25 mouse cellular contexts compared by ENCODE assay signal in the genomic region with DNA sequence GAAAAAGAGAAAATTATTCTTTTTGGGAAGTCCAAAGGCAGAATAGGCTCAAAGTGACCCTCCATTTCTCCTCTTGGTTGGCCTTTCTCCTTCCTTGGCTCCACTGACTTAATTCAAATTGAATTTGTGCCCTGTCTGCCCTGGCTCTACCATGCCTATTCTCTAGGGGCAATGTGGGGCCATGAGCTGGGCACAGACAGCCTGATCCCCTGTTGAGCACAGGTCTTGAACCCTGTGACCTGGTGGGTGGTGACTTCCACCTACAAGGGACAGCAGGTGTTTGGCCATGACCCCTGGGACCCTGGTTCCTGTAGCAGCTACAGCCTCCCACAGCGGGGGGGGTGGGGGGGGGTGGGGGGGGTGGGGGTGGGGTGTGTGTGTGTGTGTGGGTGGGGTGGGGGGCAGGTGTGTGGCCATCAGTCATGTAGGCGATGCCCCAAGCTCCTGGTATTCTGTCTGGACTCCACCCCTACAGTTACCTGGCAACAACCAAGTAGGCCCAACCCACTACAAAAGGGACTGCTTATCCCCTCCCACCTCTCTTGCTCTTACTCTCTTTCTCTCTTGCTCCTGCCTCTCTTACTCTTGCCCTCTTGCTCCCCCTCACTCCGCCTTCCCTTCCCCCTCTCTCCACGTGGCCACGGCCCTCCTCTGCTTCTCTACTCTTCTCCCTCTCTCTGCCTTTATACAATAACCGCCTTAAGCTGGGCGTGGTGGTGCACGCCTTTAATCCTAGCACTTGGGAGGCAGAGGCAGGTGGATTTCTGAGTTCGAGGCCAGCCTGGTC. TPM values are rescaled to one million over a fixed set of nuclear protein-coding genes. Genes with fewer than 3 reads are reported as not detected.
DNase-seq lines count a peak whose midpoint lies in the region.
"Had no signal": no experiment of that assay in that cellular context is flagged by ENCODE, and none has a peak within 500 bp of the region (broad histone marks: within the 10 kb centered on the region; RNA-seq: fewer than 3 reads in every experiment).

No protein-coding gene starts in this region.

- H3K4me3 ChIP-seq in heart, embryonic 10.5 days = no peak overlapping the region
- H3K4me3 ChIP-seq in brown adipose tissue, adult 24 weeks (ENCODE audit: insufficient read depth, low read depth, low read length) = no peak overlapping the region
- H3K4me3 ChIP-seq: erythroblast, embryonic 14.5 days; gastrocnemius, adult 2 months; hindbrain, embryonic 12.5 days; intestine, embryonic 15.5 days; limb, embryonic 13.5 days; liver, embryonic 15.5 days; lung, embryonic 15.5 days; midbrain, embryonic 10.5 days; neural tube, embryonic 13.5 days had no signal

- H3K4me1 ChIP-seq in heart, embryonic 10.5 days = peaks cover 21% of the 10 kb centered on the region
- peaks cover 17% of the 10 kb centered on the region for H3K4me1 ChIP-seq in brown adipose tissue, adult 24 weeks (ENCODE audit: control insufficient read depth, insufficient read depth, insufficient read length, low read length)

- H3K27ac ChIP-seq in heart, embryonic 10.5 days = no peak overlapping the region
- peak overlapping the region; percentile 69 for H3K27ac ChIP-seq in brown adipose tissue, adult 24 weeks (replicated peaks; ENCODE audit: low read depth, low read length)
- H3K27ac ChIP-seq: hindbrain, postnatal 0 days; limb, embryonic 13.5 days; liver, embryonic 15.5 days; lung, embryonic 15.5 days; midbrain, embryonic 10.5 days; neural tube, embryonic 13.5 days had no signal

- WGBS in heart, embryonic 10.5 days = 86% methylated on average over 9 of the region's 9 CpGs

- no peaks in the 10 kb centered on the region for H3K27me3 ChIP-seq in heart, embryonic 10.5 days (ENCODE audit: insufficient read depth, poor library complexity, severe bottlenecking)
- H3K27me3 ChIP-seq: hindbrain, embryonic 12.5 days; intestine, embryonic 15.5 days; limb, embryonic 13.5 days; liver, embryonic 15.5 days; lung, embryonic 15.5 days; neural tube, embryonic 13.5 days; Patski had no signal

- intact Hi-C loops in heart, postnatal 10 days (cut with DNase I) = no loop called here

- 0 out of 2 replicates have a peak, but pooled peaks cover 8% of the 10 kb centered on the region for H3K36me3 ChIP-seq in heart, embryonic 10.5 days
- H3K36me3 ChIP-seq: hindbrain, embryonic 12.5 days; intestine, embryonic 15.5 days; limb, embryonic 13.5 days; liver, embryonic 15.5 days; lung, embryonic 15.5 days; neural tube, embryonic 13.5 days had no signal

- DNase-seq in heart, embryonic 10.5 days (ENCODE audit: low spot score) = peak; percentile 69
- no peak for DNase-seq in heart, postnatal 10 days
- DNase-seq in A20 (ENCODE audit: low read depth, low spot score) = peak; percentile 9
- DNase-seq in ES-CJ7 (ENCODE audit: low read depth, low spot score) = peak; percentile 92
- DNase-seq in layer of hippocampus, postnatal 25 days (ENCODE audit: extremely low spot score in 1 of 2, low spot score in 1 of 2) = no peak
- DNase-seq in kidney, postnatal 10 days = no peak
- DNase-seq: adrenal gland, postnatal 25 days; B cell, adult 2 months; gastrocnemius, adult 2 months; gastrocnemius, postnatal 36 days; heart, postnatal 36 days; kidney, adult 2 months; kidney, postnatal 4 days; right cerebral cortex, postnatal 4 days had no signal

- H3K9me3 ChIP-seq in heart, embryonic 10.5 days = no peaks in the 10 kb centered on the region
- H3K9me3 ChIP-seq: hindbrain, embryonic 12.5 days; intestine, embryonic 15.5 days; limb, embryonic 13.5 days; liver, embryonic 15.5 days; lung, embryonic 15.5 days; midbrain, embryonic 10.5 days; neural tube, embryonic 13.5 days had no signal

RNA-seq across cellular contexts. Expression of gene Ano6, which starts 28.8 kb away (rescaled TPM):
- 40.8 and 44.4 TPM in 2 replicates for polyA plus RNA-seq in heart, embryonic 10.5 days (2016; fragmentation: Nextera tagmentation; extraction: Ambion mirVana)
- total RNA-seq in heart, postnatal 10 days (2021) = 10 to 100 TPM; 42.8 to 43.7 TPM
- polyA plus RNA-seq in brown adipose tissue, adult 24 weeks (2012; ENCODE audit: insufficient read depth, insufficient read length, missing spikeins) = 14.3 and 21.1 TPM in 2 replicates
- total RNA-seq in layer of hippocampus, postnatal 25 days (2021) = 10 to 100 TPM; 20.7 to 23.9 TPM

Comparison
In these comparisons a context has a peak if more than half of its experiments do, and no peak if none do; other contexts are left out.
1. DNase-seq: peak in heart, embryonic 10.5 days (single experiment), A20 (single experiment) and ES-CJ7 (single experiment); none in heart, postnatal 10 days (0 of 2), layer of hippocampus, postnatal 25 days (0 of 2) and kidney, postnatal 10 days (single experiment).